In genomic region chr6:82911303-82911702, GRCm38 (mm10) we compare ENCODE assay signal across 1 mouse cellular context.
TF ChIP-seq lines count a peak whose summit lies in the region.

No protein-coding gene starts in this region.

TF ChIP-seq in MEL, 35 proteins besides CTCF, POLR2A, EP300 and RAD21 (continued from another document):
- TF ChIP-seq GATA1 (IDR thresholded peaks at IDR 0.05; ENCODE audit: low read depth, low read length) (0 out of 2 replicates have a peak, but pooled peaks have one; percentile 10), TAL1 (IDR thresholded peaks at IDR 0.05; ENCODE audit: low read length) (no peak), NELFE (IDR thresholded peaks at IDR 0.05; ENCODE audit: low read depth, low read length) (no peak), E2F4 (IDR thresholded peaks at IDR 0.05; ENCODE audit: borderline replicate concordance, low read depth, low read length) (no peak), MYC (IDR thresholded peaks at IDR 0.05; ENCODE audit: low read depth, low read length) (peak; percentile 50; the same call in 1 of the 2 replicates), MAZ (IDR thresholded peaks at IDR 0.05; ENCODE audit: low read depth, low read length) (0 out of 2 replicates have a peak, but pooled peaks have one; percentile 23), UBTF (IDR thresholded peaks at IDR 0.05; ENCODE audit: borderline replicate concordance, insufficient read depth, low read depth, low read length) (no peak), KAT2A (conservative IDR thresholded peaks at IDR 0.05; ENCODE audit: low read depth, low read length) (peak; percentile 28; the same call in 1 of the 2 replicates), MAFK (IDR thresholded peaks at IDR 0.05; ENCODE audit: borderline replicate concordance, low read depth, low read length) (peak; percentile 83; the same call in 1 of the 2 replicates)
